Mouse (Mus musculus) bone marrow macrophage, adult 2 months (primary cell): ENCODE data around the gene Gnptab.

Experiments used
- CTCF ChIP-seq: IDR thresholded peaks from 2 replicates; pipeline ENCODE4 v1.5.1; 2012; ENCODE audit warnings: low read depth, mild to moderate bottlenecking, low read length, moderate library complexity
- POLR2A ChIP-seq: IDR thresholded peaks from 2 replicates; pipeline ENCODE4 v1.6.1; 2012; ENCODE audit warnings: mild to moderate bottlenecking, low read depth, low read length, borderline replicate concordance

- no peak for TF ChIP-seq POLR2A
- no peak for TF ChIP-seq CTCF
These were observed 19.8 kb downstream of the Gnptab start for GRCm38 (mm10) chr10:88398668-88399243.
